Mouse (Mus musculus): Measurements from ENCODE around the gene Asic2.

Asic2 gene

DNA sequence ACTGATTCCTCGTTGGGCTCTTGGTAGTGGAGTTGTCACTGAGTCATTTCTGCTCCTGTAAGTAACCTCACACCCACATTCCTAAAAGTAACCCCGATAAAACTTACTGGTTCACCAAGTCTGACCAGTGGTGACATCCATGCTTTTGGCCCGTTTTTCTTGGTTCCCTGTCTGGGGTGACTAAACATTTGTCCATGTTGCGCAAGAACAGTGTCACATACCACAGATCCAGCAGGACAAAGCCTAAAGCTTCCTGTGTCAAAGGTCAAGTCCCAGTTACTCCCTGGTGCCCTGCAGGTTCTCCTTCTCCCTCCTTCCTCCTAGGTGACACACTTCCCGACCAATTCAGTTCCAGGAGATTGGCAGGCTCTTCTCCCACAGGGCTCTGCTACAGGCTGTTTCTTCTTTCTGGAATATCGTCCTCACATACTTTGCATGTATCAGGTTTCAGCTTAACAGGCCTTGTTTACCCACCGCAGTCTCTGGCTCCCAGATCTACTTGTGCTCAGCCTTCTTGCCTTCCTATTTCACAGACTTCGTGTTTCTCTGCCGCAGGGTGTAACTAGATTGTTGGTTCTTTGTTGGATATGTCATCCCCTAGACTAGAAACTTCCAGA lies 991.9 kb downstream of the Asic2 start:
- no peak for DNase-seq (ENCODE audit: low spot score)

DNA sequence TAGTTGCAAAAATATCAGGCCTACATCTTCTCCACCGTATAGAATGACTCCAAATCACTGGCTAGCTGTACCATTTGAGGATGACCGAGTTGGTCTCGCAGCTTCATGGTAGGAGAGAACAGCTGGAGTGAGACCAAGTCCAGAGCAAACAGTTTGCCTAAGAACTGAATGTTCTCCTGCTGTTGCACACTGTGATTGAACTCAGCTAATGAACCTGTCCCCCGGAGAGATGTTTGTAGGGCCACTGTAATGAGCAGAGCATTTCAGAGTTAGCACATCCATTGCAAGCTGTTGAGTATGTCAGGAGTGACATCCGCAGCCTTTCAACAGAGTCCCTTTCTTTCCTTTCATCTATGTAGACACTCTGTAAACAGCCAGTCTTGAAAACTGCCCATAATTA lies 993.6 kb downstream of the Asic2 start:
- peak; percentile 33 for DNase-seq (ENCODE audit: low spot score)

DNA sequence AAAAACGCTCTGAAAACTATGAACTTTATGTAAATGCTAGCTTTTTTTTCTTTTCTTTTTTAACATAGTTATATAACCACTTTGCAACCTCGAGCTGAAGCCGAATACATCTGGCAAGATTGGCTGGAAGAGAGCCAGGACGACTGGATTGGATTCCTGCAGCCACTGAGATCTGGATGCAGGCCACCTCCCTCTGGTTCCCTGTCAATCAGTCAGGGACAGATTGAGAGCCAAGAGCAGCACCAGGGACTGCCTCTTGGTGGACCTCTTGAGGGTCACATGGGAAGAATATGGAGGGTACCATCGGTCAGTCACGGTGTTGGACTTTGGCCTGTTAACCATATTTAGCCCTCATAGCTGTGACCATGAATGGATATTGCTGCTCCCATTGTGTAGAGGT lies 994.3 kb downstream of the Asic2 start:
- DNase-seq (ENCODE audit: low spot score) = peak; percentile 59

DNA sequence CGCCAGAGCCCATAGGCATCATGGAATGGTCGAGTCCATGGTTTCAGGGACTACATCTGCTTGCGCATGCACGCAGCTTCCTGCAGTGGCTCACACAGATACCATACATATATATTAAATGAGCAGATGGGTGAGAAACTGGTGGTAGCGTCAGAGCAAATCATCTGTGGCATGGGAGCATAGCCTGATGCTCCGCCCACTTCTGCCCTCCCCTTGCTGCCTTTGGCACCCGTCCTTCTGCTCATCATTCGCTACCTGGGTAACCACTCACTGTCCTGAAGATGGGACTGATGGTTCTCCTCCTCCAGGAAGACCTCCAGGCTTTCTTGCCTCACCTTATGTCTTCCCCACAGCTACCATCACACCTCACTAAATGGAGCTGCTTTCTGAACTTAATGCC lies 995.0 kb downstream of the Asic2 start:
- no peak for DNase-seq (ENCODE audit: low spot score)

DNA sequence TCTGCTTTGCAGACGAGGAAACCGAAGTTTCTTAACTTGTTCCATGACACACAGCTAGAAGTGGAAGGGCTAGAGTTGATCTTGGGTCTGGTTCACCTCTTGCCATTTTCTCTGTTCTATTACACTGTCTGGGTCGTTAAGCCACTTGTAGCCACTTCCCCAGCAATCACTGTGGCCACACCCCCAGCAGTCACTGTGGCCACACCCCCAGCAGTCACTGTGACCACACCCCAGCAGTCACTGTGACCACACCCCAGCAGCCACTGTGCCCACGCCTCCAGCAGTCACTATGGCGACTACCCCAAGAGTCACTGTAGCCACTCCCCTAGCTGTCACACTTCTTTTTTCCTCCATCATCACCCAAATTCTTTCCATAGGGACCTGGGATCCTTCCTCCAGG lies 1000.7 kb downstream of the Asic2 start:
- DNase-seq (ENCODE audit: low spot score) = no peak

DNA sequence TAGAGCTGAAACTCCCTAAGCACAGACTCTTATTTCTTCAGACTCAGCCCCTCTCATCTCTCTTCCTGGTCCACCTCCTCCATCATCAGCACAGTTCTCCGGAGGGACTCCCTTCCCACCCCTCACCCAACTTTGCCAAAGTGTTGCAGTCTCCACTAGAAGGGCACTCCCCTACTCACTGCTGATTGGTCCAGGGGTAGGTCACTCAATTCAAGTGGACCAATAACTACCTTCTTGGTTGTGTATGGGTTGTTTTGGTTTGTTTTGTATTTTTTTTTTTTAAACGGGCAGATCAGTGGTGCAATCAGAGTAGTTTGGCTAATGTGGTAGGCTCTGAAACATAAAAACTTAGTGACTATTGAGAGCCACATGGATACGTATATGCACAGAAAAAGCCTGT lies 1002.2 kb downstream of the Asic2 start:
- no peak for DNase-seq (ENCODE audit: low spot score)

DNA sequence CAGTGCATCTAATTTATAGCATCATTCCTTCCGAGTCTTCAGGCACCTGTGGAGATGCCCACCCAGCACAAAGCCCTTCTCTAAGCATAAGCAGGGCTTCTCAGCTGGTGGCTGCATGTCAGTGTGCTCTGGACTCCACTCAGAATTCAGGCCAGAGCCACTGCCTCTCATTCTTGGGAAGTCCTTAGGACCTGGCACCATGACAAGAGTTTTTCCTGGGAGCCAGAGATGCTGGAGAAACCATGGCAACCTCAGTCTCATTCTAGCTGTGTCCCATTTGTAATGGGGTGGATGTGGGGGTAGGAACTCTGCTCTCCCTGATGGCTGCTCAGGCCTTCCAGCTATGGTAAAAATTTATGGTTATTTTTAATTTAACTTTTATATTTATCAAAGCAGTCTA lies 1006.9 kb downstream of the Asic2 start:
- DNase-seq (ENCODE audit: low spot score) = no peak

DNA sequence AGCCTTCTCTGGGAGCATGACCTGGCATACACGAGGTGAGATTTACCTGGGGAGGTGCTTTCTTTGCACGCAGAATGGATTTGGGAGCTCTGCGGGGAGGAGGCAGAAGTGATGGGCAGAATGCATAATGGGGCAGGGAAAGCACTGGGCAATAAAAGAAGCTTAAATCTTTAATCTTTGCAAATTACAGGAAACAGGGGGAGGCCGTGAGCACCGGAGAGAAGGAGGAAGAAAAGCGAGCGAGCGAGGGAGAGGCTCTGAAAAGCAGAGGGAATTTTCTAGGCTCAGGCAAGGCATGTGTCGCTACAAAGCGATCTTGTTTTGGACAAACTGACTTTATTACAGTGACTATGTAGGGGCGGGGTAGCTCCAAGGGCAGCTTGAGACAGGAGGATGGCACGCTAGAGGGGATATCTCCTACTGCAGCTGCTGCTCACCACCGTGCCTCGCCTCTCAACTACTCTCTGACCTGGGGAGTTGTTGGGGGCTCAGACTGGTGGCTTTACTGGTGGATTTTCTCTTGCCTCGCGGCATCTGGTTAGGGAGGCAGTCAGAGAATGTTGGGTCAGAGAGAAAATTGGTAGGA lies 1010.1 kb downstream of the Asic2 start:
- no peak for DNase-seq (ENCODE audit: low spot score)

DNA sequence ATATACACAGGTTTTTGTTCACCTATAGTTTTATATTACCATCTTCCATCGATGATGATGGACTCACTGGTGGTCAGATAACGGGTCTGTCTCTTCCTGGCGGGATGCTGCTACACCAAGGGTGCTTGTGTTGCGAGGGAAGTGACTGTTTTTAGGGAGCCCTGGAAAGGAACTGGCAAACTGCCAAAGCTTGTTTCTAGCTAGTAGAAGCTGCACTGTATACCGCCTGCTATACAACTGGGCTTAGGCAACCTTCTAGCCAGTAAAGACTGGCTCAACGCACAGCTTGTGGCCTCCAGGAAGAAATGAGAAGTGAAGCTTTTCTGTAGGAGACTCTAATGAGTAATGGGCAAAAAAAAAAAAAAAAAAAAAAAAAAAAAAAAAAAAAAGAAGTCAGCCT lies 1012.3 kb downstream of the Asic2 start:
- no peak for DNase-seq (ENCODE audit: low spot score)

DNA sequence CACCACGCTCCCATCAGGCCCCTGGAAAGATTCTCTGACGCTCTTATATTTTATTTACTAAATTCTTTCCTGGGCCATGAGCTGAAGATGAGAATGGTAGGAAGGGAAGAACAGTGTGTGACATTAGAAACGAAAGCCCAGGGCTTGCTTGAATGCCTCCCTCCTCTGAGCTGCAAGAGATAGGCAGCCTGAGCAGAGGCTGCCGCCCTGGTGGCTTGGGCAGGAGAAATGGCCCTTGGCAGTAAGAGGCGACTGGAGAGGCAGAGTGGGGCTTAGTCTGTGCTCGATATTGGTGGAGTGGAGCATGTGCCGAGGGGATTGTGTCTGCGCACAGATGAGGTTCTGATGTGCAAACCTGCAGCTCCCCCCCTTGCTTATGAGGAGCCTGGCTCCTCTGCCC lies 1014.1 kb downstream of the Asic2 start:
- DNase-seq (ENCODE audit: low spot score) = no peak

DNA sequence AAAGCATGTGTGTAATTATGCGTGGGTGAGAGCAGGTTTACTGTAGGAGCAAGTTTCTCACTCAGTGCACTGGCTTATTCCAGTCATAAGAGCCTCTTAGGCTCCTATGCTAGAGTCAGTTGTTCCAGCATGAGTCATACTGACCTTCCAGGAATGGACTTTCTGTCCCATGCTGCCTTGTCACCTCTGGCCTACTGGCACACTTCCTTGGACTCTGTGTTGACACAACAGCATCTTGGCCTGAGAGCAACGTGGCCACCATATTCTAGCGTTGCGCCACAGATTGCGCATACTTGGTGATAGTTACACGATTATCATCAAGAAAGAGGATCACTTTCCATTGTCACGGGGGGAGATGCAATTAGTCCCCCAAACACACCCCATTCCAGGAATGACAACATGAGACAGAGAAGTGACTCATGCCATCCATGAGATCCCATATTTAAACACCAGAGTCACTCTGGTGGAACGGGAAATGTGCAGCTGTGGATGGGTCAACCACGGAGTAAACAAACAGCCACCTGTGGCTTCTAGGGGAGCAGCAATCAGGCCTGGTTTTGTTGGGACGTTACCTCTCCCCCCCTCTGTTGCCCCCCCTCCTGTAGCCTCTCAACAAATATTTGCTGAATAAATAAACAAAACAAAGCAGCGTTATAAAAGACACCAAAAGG lies 1019.1 kb downstream of the Asic2 start:
- DNase-seq (ENCODE audit: low spot score) = peak; percentile 15

DNA sequence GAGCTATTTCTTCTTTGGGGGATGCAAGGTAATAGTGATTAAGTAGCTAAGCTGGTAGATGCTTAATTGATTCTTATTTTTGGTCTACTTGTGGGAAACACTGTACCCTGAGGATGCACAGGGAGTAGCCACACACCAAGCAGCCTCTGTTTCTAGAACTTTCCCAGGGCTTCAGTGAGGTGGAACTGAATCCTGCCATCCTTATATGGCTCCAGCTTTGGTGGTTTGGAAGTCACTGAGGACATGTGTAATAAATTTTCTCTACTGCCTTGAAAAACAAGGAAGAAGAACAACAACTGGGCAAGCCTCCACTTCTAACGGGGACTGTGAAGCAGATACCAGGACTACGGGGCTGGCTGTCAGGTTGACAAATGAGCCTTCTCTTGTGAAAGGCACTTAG lies 1020.2 kb downstream of the Asic2 start:
- no peak for DNase-seq (ENCODE audit: low spot score)

DNA sequence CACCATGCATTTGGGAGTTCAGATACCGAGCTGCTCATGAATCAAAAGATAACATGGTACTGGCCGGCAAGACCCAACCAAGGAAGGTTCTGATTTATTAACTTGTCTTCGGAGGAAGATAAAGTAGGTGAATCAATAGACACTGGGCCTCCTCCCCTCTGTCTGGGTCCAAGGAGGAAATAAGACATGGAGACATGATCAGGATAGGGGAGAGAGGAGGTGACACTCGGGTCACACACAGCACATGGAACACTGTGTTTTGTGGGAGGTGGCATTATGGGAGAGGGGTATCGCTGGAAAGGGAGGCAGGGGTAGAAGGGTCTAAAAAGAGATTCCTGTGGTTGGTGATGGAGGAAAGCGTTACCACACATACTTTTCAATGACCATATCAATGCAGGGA lies 1022.1 kb downstream of the Asic2 start:
- DNase-seq (ENCODE audit: low spot score) = no peak

DNA sequence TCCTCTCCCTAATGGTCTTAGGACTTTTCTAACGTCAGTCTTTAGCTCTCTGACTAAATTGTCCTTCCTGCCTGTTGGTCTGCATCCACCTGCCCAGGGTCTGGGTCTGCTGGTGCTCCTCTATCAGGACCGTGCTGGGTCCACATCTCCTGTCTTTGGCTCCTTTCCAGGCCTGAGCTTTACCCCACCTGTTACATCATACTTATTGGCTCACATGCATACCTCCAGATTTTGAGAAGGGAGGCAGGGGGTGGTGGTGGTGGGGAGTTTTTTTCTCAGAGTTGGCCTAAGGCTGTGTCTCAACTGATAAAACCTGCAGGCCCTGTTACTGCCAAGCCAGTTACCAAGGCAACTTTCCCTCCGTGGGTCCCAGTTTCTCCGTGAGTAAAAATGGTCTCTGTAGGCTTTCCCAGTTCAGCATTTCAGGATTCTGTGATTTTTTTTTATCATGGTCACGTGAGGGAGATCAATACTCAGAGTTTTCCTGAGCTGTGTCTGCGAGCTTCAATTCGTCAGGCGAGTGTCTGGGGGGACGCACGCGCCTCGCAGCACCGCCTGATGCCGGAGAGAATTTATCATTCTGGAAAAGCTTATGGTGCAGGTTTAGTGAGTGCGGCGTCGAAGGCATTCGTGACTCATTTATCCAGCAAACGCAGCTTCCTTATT lies 1044.8 kb downstream of the Asic2 start:
- no peak for DNase-seq (ENCODE audit: low spot score)

DNA sequence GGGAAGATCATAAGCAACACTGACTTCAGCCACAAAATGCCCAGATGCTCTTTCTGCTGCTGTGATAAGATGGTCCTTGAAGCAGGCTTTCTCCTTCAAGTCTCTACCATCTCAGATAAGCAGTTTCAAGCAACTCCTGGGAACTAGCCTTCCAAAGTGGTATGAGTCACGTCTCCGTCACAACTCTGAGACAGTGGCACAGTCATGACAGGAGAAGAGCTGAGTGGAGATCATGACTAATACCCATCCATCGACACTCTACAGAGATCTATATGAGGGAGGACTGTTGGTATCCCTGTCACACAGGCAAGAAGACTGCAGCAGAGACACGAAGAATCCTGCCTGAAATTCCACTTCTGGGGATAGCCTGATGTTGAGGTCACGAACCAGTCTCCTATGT lies 1049.9 kb downstream of the Asic2 start:
- DNase-seq (ENCODE audit: low spot score) = no peak

DNA sequence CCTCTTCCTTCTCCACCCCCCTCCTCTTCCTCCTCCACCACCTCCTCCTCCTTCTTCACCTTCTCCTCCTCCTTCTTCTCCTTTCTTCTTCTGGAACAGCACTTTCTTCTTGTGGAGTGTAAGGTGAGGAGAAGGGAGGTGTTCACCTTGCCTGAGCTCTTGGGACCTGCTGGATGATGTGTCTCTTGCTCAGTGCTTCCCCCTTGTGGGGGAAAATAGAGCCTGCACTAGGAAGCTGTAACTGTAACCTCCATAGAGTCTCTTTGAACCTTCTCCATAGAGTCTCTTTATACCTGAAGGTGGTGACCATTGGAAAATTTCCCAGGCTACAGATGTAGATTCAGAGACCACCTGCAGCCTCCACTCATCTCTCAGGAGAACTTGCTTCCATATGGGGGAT lies 1050.6 kb downstream of the Asic2 start:
- no peak for DNase-seq (ENCODE audit: low spot score)

DNA sequence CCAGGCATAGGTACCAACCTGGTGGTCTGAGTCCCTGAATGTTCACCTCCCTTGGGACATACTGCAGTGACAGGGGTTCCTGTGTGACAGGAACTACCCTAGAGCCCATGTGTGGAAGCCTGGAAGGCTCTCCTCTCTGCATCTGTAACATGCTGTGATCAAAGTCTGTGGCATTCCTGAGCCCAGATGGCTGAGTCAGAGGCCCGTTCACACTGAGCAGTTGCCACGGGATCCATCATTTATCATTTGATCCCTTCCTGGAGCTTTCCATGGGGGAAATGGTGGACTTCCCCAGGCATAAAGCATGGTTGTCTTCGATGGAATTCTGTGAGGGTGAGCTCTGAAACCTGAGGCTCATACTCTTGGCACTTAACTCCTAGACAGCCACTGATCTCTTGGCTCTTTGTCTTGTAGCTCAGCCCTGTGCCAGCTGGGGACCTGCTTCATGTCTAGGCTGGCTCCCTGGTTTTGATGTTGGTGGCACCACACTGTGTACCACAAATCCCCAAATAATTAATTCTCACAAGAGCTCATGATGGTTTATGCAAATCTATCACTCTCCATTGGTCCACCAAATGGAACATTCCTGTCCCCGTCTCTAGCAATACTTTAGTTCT lies 1054.7 kb downstream of the Asic2 start:
- DNase-seq (ENCODE audit: low spot score) = no peak

DNA sequence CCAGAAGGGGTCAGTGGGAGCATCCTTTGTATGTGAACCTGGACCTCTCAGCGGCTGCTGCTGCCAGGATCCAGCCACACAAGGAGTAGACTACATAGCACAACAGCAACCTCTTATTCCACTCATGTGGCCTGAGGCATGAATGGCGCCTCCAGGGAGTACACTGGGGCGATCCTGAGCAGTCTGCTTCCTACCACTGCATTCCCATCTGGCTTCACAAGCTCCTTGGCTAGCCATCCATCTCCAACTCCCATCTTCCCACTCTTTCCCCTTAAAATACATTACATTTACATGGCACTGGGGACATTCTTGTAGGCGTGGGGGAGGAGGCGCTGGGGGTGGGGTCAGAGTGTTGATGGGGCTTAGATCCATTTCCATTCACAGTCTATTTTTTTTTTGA lies 1055.5 kb downstream of the Asic2 start:
- no peak for DNase-seq (ENCODE audit: low spot score)

DNA sequence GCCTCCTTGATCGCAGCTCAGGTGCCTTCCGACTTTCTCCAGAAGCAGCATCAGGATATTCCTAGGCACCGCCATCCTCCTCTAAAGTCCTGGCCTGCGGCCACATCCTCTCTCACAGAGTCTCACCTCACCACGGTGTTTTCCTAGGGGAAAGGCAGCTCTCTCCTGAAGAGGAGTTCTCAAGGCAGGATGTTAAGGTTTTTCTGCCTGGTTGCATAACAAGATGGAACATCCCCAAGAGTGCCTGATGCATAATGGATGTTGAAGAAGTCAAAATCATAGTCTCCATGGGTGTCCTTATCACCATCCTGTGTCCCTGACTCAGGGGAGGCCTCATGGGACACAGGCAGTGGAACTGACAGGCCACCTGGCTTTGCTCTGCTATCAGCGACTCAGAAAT lies 1060.4 kb downstream of the Asic2 start:
- DNase-seq (ENCODE audit: low spot score) = no peak

DNA sequence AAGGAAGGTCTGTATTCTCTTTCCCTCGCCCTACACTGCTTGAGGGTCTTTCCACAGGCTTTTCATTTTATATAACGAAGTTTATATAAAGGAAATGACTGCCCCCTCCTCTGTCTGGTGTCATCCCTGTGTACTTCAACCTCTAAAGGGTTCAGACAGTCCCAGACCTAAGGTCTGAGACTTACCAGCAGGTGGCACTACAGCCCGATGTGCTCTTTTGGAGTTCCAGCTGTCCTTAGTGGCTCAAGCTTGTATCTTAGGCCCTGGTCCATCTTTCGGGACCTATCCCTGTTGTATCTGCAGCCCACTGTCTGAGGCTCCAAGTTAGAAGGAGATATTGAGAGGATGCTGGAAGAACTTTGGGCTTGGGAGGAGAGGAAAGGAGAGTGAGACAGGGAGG lies 1061.8 kb downstream of the Asic2 start:
- DNase-seq (ENCODE audit: low spot score) = peak; percentile 10

DNA sequence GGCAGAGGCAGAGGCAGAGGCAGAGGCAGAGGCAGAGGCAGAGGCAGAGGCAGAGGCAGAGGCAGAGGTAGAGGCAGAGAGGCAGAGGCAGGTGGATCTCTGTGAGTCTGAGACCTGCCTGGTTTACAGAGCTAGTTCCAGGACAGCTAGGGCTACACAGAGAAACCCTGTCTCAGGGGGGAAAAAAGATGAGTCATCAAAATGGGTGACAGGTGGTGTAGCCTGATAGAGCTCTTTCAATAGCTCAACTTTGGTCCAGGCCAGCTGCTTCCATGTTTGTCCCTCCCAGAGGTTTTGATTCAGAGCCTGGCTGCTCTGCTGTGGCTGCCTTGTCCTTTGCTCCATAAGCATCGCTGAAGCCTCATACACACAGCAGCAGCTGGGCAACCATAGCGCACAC lies 1063.7 kb downstream of the Asic2 start:
- DNase-seq (ENCODE audit: low spot score) = no peak

DNA sequence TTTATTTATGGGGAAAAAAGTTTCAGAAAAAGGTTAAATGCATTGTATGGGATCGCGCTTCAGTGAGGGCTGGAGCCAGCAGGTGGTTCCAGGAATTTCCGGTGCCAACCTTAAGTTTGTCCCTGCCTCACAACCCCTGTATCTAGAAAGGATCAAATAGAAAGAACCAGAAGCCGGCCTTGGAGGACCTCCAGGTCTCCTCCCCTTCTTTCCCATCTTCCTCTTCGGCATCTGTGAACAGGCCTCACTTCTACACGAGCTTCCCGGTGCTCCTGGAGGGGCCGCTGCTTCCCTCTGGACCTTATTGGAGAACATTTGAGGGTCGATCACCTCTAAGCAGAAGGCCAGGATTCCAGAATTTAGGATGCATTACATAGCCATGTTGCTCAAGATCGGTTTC lies 1064.8 kb downstream of the Asic2 start:
- DNase-seq (ENCODE audit: low spot score) = no peak

DNA sequence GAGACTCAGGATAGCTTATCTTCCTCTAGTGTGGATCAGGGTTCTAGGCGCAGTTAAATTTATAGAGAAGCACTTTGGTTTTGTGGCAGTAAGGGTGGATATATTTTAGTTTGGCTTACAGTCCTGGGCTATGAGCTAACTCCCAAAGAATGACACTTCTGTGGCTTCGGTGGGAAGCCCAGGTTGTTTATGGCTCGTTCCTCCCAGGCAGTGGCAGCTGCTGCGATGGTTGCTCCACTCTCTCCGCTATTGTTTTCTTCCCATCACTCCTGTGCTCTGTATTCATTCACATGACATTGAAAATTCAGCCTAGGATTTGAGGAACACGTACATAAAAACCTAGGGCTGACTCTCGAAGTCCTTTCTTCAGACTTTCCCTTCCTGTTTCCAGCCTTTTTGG lies 1065.6 kb downstream of the Asic2 start:
- DNase-seq (ENCODE audit: low spot score) = no peak

All from lung, postnatal 25 days (tissue).